Mouse (Mus musculus): ENCODE results near the gene 3110082I17Rik. TPM values are rescaled to one million over a fixed set of nuclear protein-coding genes. Genes with fewer than 3 reads are reported as not detected.
A peak's percentile ranks its signal among the peaks of the same experiment; 100 is the strongest.

3110082I17Rik gene
- total and polyA plus RNA-seq, 3 experiments, result 16.4 to 48.6 (median 18.8) TPM

- DNase-seq (ENCODE audit: low spot score) (no peak), ATAC-seq (ENCODE audit: extremely low read depth, insufficient number of reproducible peaks, low FRiP score, poor library complexity, severe bottlenecking) (no peak)
- Histone ChIP-seq H3K4me1 (ENCODE audit: insufficient read depth, low read depth, low read length) (no peaks in the 10 kb centered on the region), H3K9me3 (replicated peaks) (no peaks in the 10 kb centered on the region), H3K36me3 (replicated peaks) (no peaks in the 10 kb centered on the region), H3K4me3 (ENCODE audit: low read depth, low read length) (no peak overlapping the region), H3K27me3 (ENCODE audit: insufficient read depth, low read length) (peaks cover 52% of the 10 kb centered on the region)
- no peak for TF ChIP-seq GATA1 (IDR thresholded peaks at IDR 0.05; ENCODE audit: borderline replicate concordance, low read length)
- TF ChIP-seq POLR2AphosphoS5 (IDR thresholded peaks at IDR 0.05; ENCODE audit: insufficient replicate concordance, low read depth, low read length), result no peak
- no peak for TF ChIP-seq TAL1 (conservative IDR thresholded peaks at IDR 0.05; ENCODE audit: low read depth, low read length)
- TF ChIP-seq CTCF (IDR thresholded peaks at IDR 0.05; ENCODE audit: low read depth, low read length), result no peak
- no peak for TF ChIP-seq GATA2 (IDR thresholded peaks at IDR 0.05; ENCODE audit: borderline replicate concordance, low read depth, low read length)
Observed at GRCm38 (mm10) chr5:139495019-139495669, 34.8 kb upstream of the 3110082I17Rik start.

GRCm38 (mm10) chr5:139493690-139494089 lies 33.4 kb upstream of the 3110082I17Rik start:
- Histone ChIP-seq H3K27me3 (ENCODE audit: insufficient read depth, low read length) (peaks cover 47% of the 10 kb centered on the region), H3K4me3 (ENCODE audit: low read depth, low read length) (no peak overlapping the region), H3K4me1 (ENCODE audit: insufficient read depth, low read depth, low read length) (no peaks in the 10 kb centered on the region), H3K9me3 (replicated peaks) (no peaks in the 10 kb centered on the region), H3K36me3 (replicated peaks) (no peaks in the 10 kb centered on the region)
- TF ChIP-seq TAL1 (conservative IDR thresholded peaks at IDR 0.05; ENCODE audit: low read depth, low read length) (no peak), GATA2 (IDR thresholded peaks at IDR 0.05; ENCODE audit: borderline replicate concordance, low read depth, low read length) (no peak), GATA1 (IDR thresholded peaks at IDR 0.05; ENCODE audit: borderline replicate concordance, low read length) (no peak), CTCF (IDR thresholded peaks at IDR 0.05; ENCODE audit: low read depth, low read length) (no peak), POLR2AphosphoS5 (IDR thresholded peaks at IDR 0.05; ENCODE audit: insufficient replicate concordance, low read depth, low read length) (no peak)
- ATAC-seq (ENCODE audit: extremely low read depth, insufficient number of reproducible peaks, low FRiP score, poor library complexity, severe bottlenecking), result no peak
- DNase-seq (ENCODE audit: low spot score), result no peak

GRCm38 (mm10) chr5:139491348-139491747 lies 31.0 kb upstream of the 3110082I17Rik start:
- Histone ChIP-seq H3K9me3 (replicated peaks) (no peaks in the 10 kb centered on the region), H3K4me1 (ENCODE audit: insufficient read depth, low read depth, low read length) (no peaks in the 10 kb centered on the region), H3K36me3 (replicated peaks) (no peaks in the 10 kb centered on the region), H3K27me3 (ENCODE audit: insufficient read depth, low read length) (peaks cover 35% of the 10 kb centered on the region), H3K4me3 (ENCODE audit: low read depth, low read length) (no peak overlapping the region)
- no peak for TF ChIP-seq POLR2AphosphoS5 (IDR thresholded peaks at IDR 0.05; ENCODE audit: insufficient replicate concordance, low read depth, low read length)
- TF ChIP-seq TAL1 (conservative IDR thresholded peaks at IDR 0.05; ENCODE audit: low read depth, low read length), result no peak
- DNase-seq (ENCODE audit: low spot score), result no peak
- ATAC-seq (ENCODE audit: extremely low read depth, insufficient number of reproducible peaks, low FRiP score, poor library complexity, severe bottlenecking), result no peak

DNA sequence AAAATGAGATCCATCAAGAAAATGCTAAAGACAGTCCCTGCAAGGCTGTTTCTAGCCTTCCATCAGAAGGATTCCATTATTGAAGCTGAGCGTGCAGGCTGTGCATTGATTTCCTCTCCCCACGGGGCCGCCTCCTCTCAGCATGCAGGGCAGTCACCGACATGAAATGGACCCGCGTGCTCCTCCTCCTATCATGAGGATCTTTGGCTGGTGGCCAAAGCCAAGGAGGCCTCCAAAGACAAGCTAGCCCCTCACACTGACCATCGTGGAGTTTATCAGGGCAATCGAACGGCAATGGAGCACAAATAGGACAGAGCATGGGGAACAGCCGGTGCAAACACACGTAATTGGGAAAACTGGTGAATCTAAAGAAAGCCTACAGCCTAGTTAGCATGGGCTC lies 29.8 kb upstream of the 3110082I17Rik start:
- ATAC-seq (ENCODE audit: extremely low read depth, insufficient number of reproducible peaks, low FRiP score, poor library complexity, severe bottlenecking) (no peak), DNase-seq (ENCODE audit: low spot score) (no peak)
- Histone ChIP-seq H3K4me3 (ENCODE audit: low read depth, low read length) (no peak overlapping the region), H3K4me1 (ENCODE audit: insufficient read depth, low read depth, low read length) (no peaks in the 10 kb centered on the region), H3K27me3 (ENCODE audit: insufficient read depth, low read length) (peaks cover 29% of the 10 kb centered on the region), H3K9me3 (replicated peaks) (no peaks in the 10 kb centered on the region), H3K36me3 (replicated peaks) (no peaks in the 10 kb centered on the region)
- TF ChIP-seq TAL1 (conservative IDR thresholded peaks at IDR 0.05; ENCODE audit: low read depth, low read length) (no peak), GATA2 (IDR thresholded peaks at IDR 0.05; ENCODE audit: borderline replicate concordance, low read depth, low read length) (no peak), CTCF (IDR thresholded peaks at IDR 0.05; ENCODE audit: low read depth, low read length) (no peak), GATA1 (IDR thresholded peaks at IDR 0.05; ENCODE audit: borderline replicate concordance, low read length) (no peak), POLR2AphosphoS5 (IDR thresholded peaks at IDR 0.05; ENCODE audit: insufficient replicate concordance, low read depth, low read length) (no peak)

GRCm38 (mm10) chr5:139484185-139484814 lies 24.0 kb upstream of the 3110082I17Rik start, which contains the start of gene Zfand2a:
Gene Zfand2a, minus strand, starts transcription at chr5:139484549.
- H3K36me3 ChIP-seq (replicated peaks), result peaks cover 38% of the 10 kb centered on the region
- peaks cover 23% of the 10 kb centered on the region for H3K4me1 ChIP-seq (ENCODE audit: insufficient read depth, low read depth, low read length)
- H3K4me3 ChIP-seq (ENCODE audit: low read depth, low read length), result peak within 1 kb of the TSS; percentile 83
- 0 out of 2 replicates have a peak, but pooled peaks cover 3% of the 10 kb centered on the region for H3K27me3 ChIP-seq (ENCODE audit: insufficient read depth, low read length)
- ATAC-seq (ENCODE audit: extremely low read depth, insufficient number of reproducible peaks, low FRiP score, poor library complexity, severe bottlenecking), result peak; percentile 99
- DNase-seq (ENCODE audit: low spot score), result peak; percentile 97
- H3K9me3 ChIP-seq (replicated peaks), result no peaks in the 10 kb centered on the region
- TF ChIP-seq POLR2AphosphoS5 (IDR thresholded peaks at IDR 0.05; ENCODE audit: insufficient replicate concordance, low read depth, low read length), result no peak
- no peak for TF ChIP-seq GATA1 (IDR thresholded peaks at IDR 0.05; ENCODE audit: borderline replicate concordance, low read length)

DNA sequence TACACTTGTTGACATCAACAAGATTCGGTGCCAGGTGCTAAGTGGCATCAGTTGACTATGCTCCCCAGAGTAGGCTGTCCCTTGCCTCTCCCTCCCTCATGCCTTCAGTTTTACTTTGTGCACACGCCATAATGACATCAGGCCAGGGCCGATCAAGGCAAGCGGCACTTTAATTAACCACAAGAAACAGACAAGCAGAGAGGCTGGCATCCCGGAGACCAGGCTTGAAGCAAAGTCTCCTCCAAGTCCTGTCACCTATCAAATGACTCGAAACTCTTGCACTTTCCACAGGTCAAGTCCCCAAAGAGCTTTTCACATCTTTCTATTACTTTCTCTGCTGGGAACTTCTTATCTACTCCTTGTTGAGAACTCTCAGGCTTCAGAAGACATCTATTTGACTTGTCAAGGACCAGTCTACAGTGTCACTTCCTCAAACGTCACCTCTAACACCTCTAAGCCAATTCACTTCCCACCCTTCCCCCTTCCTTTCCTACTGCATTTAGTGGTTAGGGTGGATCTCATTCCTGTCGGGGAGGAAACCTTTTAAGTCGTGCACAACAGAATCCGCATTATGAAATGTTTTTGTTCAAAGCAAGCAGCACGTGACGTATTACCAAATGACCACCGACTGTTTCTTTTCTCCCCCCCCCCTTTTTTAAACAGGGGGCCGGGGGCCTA lies 23.0 kb upstream of the 3110082I17Rik start:
- DNase-seq (ENCODE audit: low spot score), result peak; percentile 25
- no peaks in the 10 kb centered on the region for H3K9me3 ChIP-seq (replicated peaks)
- H3K27me3 ChIP-seq (ENCODE audit: insufficient read depth, low read length), result 0 out of 2 replicates have a peak, but pooled peaks cover 3% of the 10 kb centered on the region
- TF ChIP-seq GATA1 (IDR thresholded peaks at IDR 0.05; ENCODE audit: borderline replicate concordance, low read length) (no peak), TAL1 (conservative IDR thresholded peaks at IDR 0.05; ENCODE audit: low read depth, low read length) (no peak), CTCF (IDR thresholded peaks at IDR 0.05; ENCODE audit: low read depth, low read length) (no peak), POLR2AphosphoS5 (IDR thresholded peaks at IDR 0.05; ENCODE audit: insufficient replicate concordance, low read depth, low read length) (no peak), GATA2 (IDR thresholded peaks at IDR 0.05; ENCODE audit: borderline replicate concordance, low read depth, low read length) (no peak)
- ATAC-seq (ENCODE audit: extremely low read depth, insufficient number of reproducible peaks, low FRiP score, poor library complexity, severe bottlenecking), result no peak
- peaks cover 47% of the 10 kb centered on the region for H3K36me3 ChIP-seq (replicated peaks)
- H3K4me3 ChIP-seq (ENCODE audit: low read depth, low read length), result peak overlapping the region; percentile 83
- H3K4me1 ChIP-seq (ENCODE audit: insufficient read depth, low read depth, low read length), result peaks cover 23% of the 10 kb centered on the region
